Mouse (Mus musculus) olfactory bulb, adult 2 months (tissue): ENCODE data around the gene Gucd1.

Experiments
- CTCF ChIP-seq: fragments of 200-500 bp; IDR thresholded peaks from 2 replicates; pipeline ENCODE4 v1.5.1; 2012; ENCODE audit warnings: low read depth, mild to moderate bottlenecking, low read length, moderate library complexity; ENCODE audit not compliant: insufficient read depth
- POLR2A ChIP-seq: fragments of 200-500 bp; IDR thresholded peaks from 2 replicates; pipeline ENCODE4 v1.6.1; 2012; ENCODE audit warnings: mild to moderate bottlenecking, low read depth, low read length, moderate library complexity; ENCODE audit not compliant: insufficient read depth

DNA sequence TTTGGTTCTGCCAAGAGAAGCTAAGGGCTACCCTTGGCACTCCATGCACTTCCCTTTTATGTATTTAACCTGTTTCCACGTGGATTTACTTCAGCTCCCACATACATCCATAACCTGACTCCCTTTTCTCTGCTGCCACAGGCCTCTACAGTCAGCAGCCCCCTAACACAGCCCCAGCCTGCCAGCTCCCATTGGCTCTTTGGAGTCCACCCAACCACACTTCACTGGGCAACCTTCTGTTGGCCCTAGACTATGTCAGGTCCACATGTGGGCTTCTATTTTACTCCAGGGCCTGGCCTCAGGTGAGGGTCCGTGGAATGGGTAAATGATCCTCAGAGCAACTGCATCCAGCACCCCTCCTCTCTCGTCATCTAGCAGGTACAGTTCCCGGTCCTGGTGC lies 215.2 kb downstream of the Gucd1 start:
- TF ChIP-seq CTCF = no peak
- no peak for TF ChIP-seq POLR2A
